Mouse (Mus musculus) myocyte (in vitro differentiated cells): ENCODE results near the gene Nfic. TPM values are rescaled to one million over a fixed set of nuclear protein-coding genes. Genes with fewer than 3 reads are reported as not detected.
A peak's percentile ranks its signal among the peaks of the same experiment; 100 is the strongest.

ENCODE experiments used
- H3K27me3 ChIP-seq: one replicate; pipeline ENCODE4 v1.6.1; 2011; ENCODE audit not compliant: control insufficient read depth, insufficient read depth, insufficient read length
- H3K36me3 ChIP-seq: one replicate; pipeline ENCODE4 v1.6.1; 2011; ENCODE audit not compliant: control insufficient read depth, insufficient read depth
- H3K4me2 ChIP-seq: one replicate; pipeline ENCODE4 v1.6.1; 2011; ENCODE audit warnings: low read depth, control low read depth
- H3K4me3 ChIP-seq: one replicate; pipeline ENCODE4 v1.5.1; 2011; ENCODE audit warnings: mild to moderate bottlenecking, control low read depth, moderate library complexity
- H3K79me2 ChIP-seq: one replicate; pipeline ENCODE4 v1.6.1; 2011; ENCODE audit not compliant: control insufficient read depth, insufficient read depth
- H3ac ChIP-seq: one replicate; pipeline ENCODE4 v1.6.1; 2011; ENCODE audit not compliant: control insufficient read depth, insufficient read length
- CEBPB ChIP-seq: IDR thresholded peaks from 2 replicates; pipeline ENCODE4 v1.6.1; 2011; ENCODE audit warnings: mild to moderate bottlenecking, moderate library complexity; ENCODE audit not compliant: poor library complexity, insufficient read depth, severe bottlenecking
- E2F4 ChIP-seq: IDR thresholded peaks from one replicate; pipeline ENCODE4 v1.6.1; 2011; ENCODE audit warnings: mild to moderate bottlenecking, control low read depth, moderate library complexity; ENCODE audit not compliant: insufficient read depth
- MAX ChIP-seq: IDR thresholded peaks from one replicate; pipeline ENCODE4 v1.6.1; 2011; ENCODE audit warnings: low read depth, mild to moderate bottlenecking, control low read depth
- MYOD1 ChIP-seq, 3 experiments: IDR thresholded peaks; one replicate each; pipeline ENCODE4 v1.6.1; 2011; ENCODE audit warnings: control low read depth in 2 of 3, low read depth in 2 of 3, mild to moderate bottlenecking in 2 of 3, moderate library complexity in 1 of 3; ENCODE audit not compliant: insufficient read length in 2 of 3, control insufficient read depth in 1 of 3
- MYOG ChIP-seq, 3 experiments: IDR thresholded peaks; one replicate each; pipeline ENCODE4 v1.6.1; 2011; ENCODE audit warnings: control low read depth in 2 of 3, low read depth in 2 of 3, mild to moderate bottlenecking in 2 of 3; ENCODE audit not compliant: insufficient read length in 2 of 3, control insufficient read depth in 1 of 3, insufficient read depth in 1 of 3
- POLR2A ChIP-seq: IDR thresholded peaks from one replicate; pipeline ENCODE4 v1.6.1; 2011; ENCODE audit warnings: low read depth, mild to moderate bottlenecking, control low read depth, moderate library complexity; ENCODE audit not compliant: insufficient read length
- POLR2AphosphoS2 ChIP-seq: IDR thresholded peaks from one replicate; pipeline ENCODE4 v1.6.1; 2011; ENCODE audit warnings: low read depth, control low read depth; ENCODE audit not compliant: insufficient read length
- REST ChIP-seq: IDR thresholded peaks from one replicate; pipeline ENCODE4 v1.6.1; 2011; ENCODE audit warnings: mild to moderate bottlenecking, control low read depth, moderate library complexity; ENCODE audit not compliant: insufficient read depth, insufficient read length
- SRF ChIP-seq: IDR thresholded peaks from one replicate; pipeline ENCODE4 v1.6.1; 2011; ENCODE audit warnings: low read depth; ENCODE audit not compliant: control insufficient read depth, insufficient read length
- TCF12 ChIP-seq: IDR thresholded peaks from one replicate; pipeline ENCODE4 v1.6.1; 2011; ENCODE audit warnings: mild to moderate bottlenecking, control low read depth; ENCODE audit not compliant: poor library complexity, insufficient read depth, severe bottlenecking
- TCF3 ChIP-seq: IDR thresholded peaks from one replicate; pipeline ENCODE4 v1.6.1; 2011; ENCODE audit warnings: low read depth, control low read depth; ENCODE audit not compliant: insufficient read length
- USF1 ChIP-seq: IDR thresholded peaks from one replicate; pipeline ENCODE4 v1.6.1; 2011; ENCODE audit warnings: low read depth, mild to moderate bottlenecking, control low read depth, moderate library complexity
- polyA plus RNA-seq: library from polyadenylated mRNA; unstranded; fragments of >200 nt; fragmentation: generic; extraction: Trizol; gene quantifications from one replicate; pipeline ENCODE4 v1.2.1, GENCODE M21; 2012; ENCODE audit warnings: missing spikeins

Nfic gene
- polyA plus RNA-seq, 1 experiment = 115 TPM

GRCm38 (mm10) chr10:81364666-81365065 lies 90.8 kb downstream of the Nfic start:
- H3K27me3 ChIP-seq = no peaks in the 10 kb centered on the region
- no peaks in the 10 kb centered on the region for H3K79me2 ChIP-seq
- no peak overlapping the region for H3ac ChIP-seq
- TF ChIP-seq REST (no peak), SRF (no peak), POLR2AphosphoS2 (peak; percentile 87), TCF12 (no peak)
- peaks cover 14% of the 10 kb centered on the region for H3K36me3 ChIP-seq
- no peak overlapping the region for H3K4me2 ChIP-seq
- H3K4me3 ChIP-seq = no peak overlapping the region

- H3ac ChIP-seq = no peak overlapping the region
- no peak overlapping the region for H3K4me3 ChIP-seq
- TF ChIP-seq POLR2A = peak; percentile 20
- no peak for TF ChIP-seq MYOG (IDR thresholded peaks at IDR 0.05; ENCODE audit: control insufficient read depth in 1 of 3, insufficient read depth in 1 of 3, insufficient read length in 2 of 3, low read depth in 2 of 3)
- peaks cover 14% of the 10 kb centered on the region for H3K36me3 ChIP-seq
- H3K27me3 ChIP-seq = no peaks in the 10 kb centered on the region
- peaks cover 2% of the 10 kb centered on the region for H3K79me2 ChIP-seq
- no peak overlapping the region for H3K4me2 ChIP-seq
Measured at GRCm38 (mm10) chr10:81363436-81364346, 91.7 kb downstream of the Nfic start.

GRCm38 (mm10) chr10:81362336-81362949 lies 93.0 kb downstream of the Nfic start:
- Histone ChIP-seq H3K79me2 (peaks cover 5% of the 10 kb centered on the region), H3K27me3 (no peaks in the 10 kb centered on the region), H3ac (no peak overlapping the region), H3K36me3 (peaks cover 9% of the 10 kb centered on the region), H3K4me2 (no peak overlapping the region), H3K4me3 (no peak overlapping the region)
- no peak for TF ChIP-seq CEBPB

- Histone ChIP-seq H3ac (no peak overlapping the region), H3K27me3 (no peaks in the 10 kb centered on the region), H3K36me3 (no peaks in the 10 kb centered on the region), H3K79me2 (peaks cover 5% of the 10 kb centered on the region), H3K4me3 (no peak overlapping the region), H3K4me2 (peak overlapping the region; percentile 44)
- TF ChIP-seq USF1 (peak; percentile 39), MAX (no peak)
Measured at GRCm38 (mm10) chr10:81360721-81361120, 94.7 kb downstream of the Nfic start.

- Histone ChIP-seq H3K4me3 (peak overlapping the region; percentile 55), H3K36me3 (no peaks in the 10 kb centered on the region), H3K4me2 (peak overlapping the region; percentile 92), H3ac (no peak overlapping the region), H3K27me3 (no peaks in the 10 kb centered on the region), H3K79me2 (peaks cover 5% of the 10 kb centered on the region)
- TF ChIP-seq TCF12 (no peak), CEBPB (no peak), POLR2A (no peak), SRF (no peak), MAX (no peak), TCF3 (no peak), POLR2AphosphoS2 (no peak), REST (no peak), E2F4 (no peak), MYOD1 (IDR thresholded peaks at IDR 0.05; ENCODE audit: control insufficient read depth in 1 of 3, insufficient read length in 2 of 3, low read depth in 2 of 3) (no peak), MYOG (IDR thresholded peaks at IDR 0.05; ENCODE audit: control insufficient read depth in 1 of 3, insufficient read depth in 1 of 3, insufficient read length in 2 of 3, low read depth in 2 of 3) (no peak), USF1 (no peak)
Measured at GRCm38 (mm10) chr10:81358841-81359240, 96.6 kb downstream of the Nfic start.

GRCm38 (mm10) chr10:81358209-81358608 lies 97.2 kb downstream of the Nfic start:
- Histone ChIP-seq H3ac (peak overlapping the region; percentile 25), H3K36me3 (no peaks in the 10 kb centered on the region), H3K79me2 (peaks cover 5% of the 10 kb centered on the region), H3K27me3 (no peaks in the 10 kb centered on the region), H3K4me2 (peak overlapping the region; percentile 92), H3K4me3 (peak overlapping the region; percentile 55)
- TF ChIP-seq TCF3 (no peak), MYOG (IDR thresholded peaks at IDR 0.05; ENCODE audit: control insufficient read depth in 1 of 3, insufficient read depth in 1 of 3, insufficient read length in 2 of 3, low read depth in 2 of 3) (peak in 1 of 3 experiments; percentile 40), POLR2A (no peak), USF1 (no peak)
